Mouse (Mus musculus): ENCODE measurements around the gene Rbm42. TPM values are rescaled to one million over a fixed set of nuclear protein-coding genes. Genes with fewer than 3 reads are reported as not detected.

Gene Rbm42
- total RNA-seq, 4 experiments from 2014 or later, result 35.6 to 41.1 (median 38.5) TPM

GRCm38 (mm10) chr7:30618658-30619057, 31.5 kb downstream of the Rbm42 start:
- no peak for DNase-seq (ENCODE audit: low spot score in 2 of 2)

GRCm38 (mm10) chr7:30615049-30615760, 34.9 kb downstream of the Rbm42 start:
- no peak for DNase-seq (ENCODE audit: low spot score in 2 of 2)

- no peak for DNase-seq (ENCODE audit: low spot score in 2 of 2)
Observed at GRCm38 (mm10) chr7:30614454-30614853, 35.7 kb downstream of the Rbm42 start.

- peak; percentile 27 to 33 for DNase-seq (ENCODE audit: low spot score in 2 of 2)
Observed at GRCm38 (mm10) chr7:30613529-30614112, 36.5 kb downstream of the Rbm42 start.

GRCm38 (mm10) chr7:30612654-30613402, 37.3 kb downstream of the Rbm42 start, which contains the start of gene Upk1a:
Upk1a (minus strand) TSS chr7:30612847.
- DNase-seq (ENCODE audit: low spot score in 2 of 2), result no peak

- no peak for DNase-seq (ENCODE audit: low spot score in 2 of 2)
Observed at GRCm38 (mm10) chr7:30610043-30610442, 40.1 kb downstream of the Rbm42 start.

- no peak for DNase-seq (ENCODE audit: low spot score in 2 of 2)
Observed at GRCm38 (mm10) chr7:30608476-30608875, 41.6 kb downstream of the Rbm42 start.

GRCm38 (mm10) chr7:30607706-30608309, 42.3 kb downstream of the Rbm42 start:
- no peak for DNase-seq (ENCODE audit: low spot score in 2 of 2)

- no peak for DNase-seq (ENCODE audit: low spot score in 2 of 2)
Observed at GRCm38 (mm10) chr7:30604944-30605343, 45.2 kb downstream of the Rbm42 start.

- no peak for DNase-seq (ENCODE audit: low spot score in 2 of 2)
Observed at GRCm38 (mm10) chr7:30604424-30604823, 45.7 kb downstream of the Rbm42 start.

GRCm38 (mm10) chr7:30602583-30602982, 47.5 kb downstream of the Rbm42 start:
- no peak for DNase-seq (ENCODE audit: low spot score in 2 of 2)

- no peak for DNase-seq (ENCODE audit: low spot score in 2 of 2)
Observed at GRCm38 (mm10) chr7:30600651-30601050, 49.5 kb downstream of the Rbm42 start.

GRCm38 (mm10) chr7:30599933-30600353, 50.2 kb downstream of the Rbm42 start:
- peak; percentile 62 to 73 for DNase-seq (ENCODE audit: low spot score in 2 of 2)

- no peak for DNase-seq (ENCODE audit: low spot score in 2 of 2)
Observed at GRCm38 (mm10) chr7:30598786-30599185, 51.3 kb downstream of the Rbm42 start, which contains the start of gene Zbtb32. Zbtb32 (minus strand) TSS chr7:30598909.

GRCm38 (mm10) chr7:30596811-30597210, 53.3 kb downstream of the Rbm42 start:
- DNase-seq (ENCODE audit: low spot score in 2 of 2), result no peak

GRCm38 (mm10) chr7:30596093-30596492, 54.0 kb downstream of the Rbm42 start:
- no peak for DNase-seq (ENCODE audit: low spot score in 2 of 2)

GRCm38 (mm10) chr7:30594510-30595024, 55.5 kb downstream of the Rbm42 start:
- no peak for DNase-seq (ENCODE audit: low spot score in 2 of 2)

- DNase-seq (ENCODE audit: low spot score in 2 of 2), result no peak
Observed at GRCm38 (mm10) chr7:30593579-30594509, 56.3 kb downstream of the Rbm42 start.

- DNase-seq (ENCODE audit: low spot score in 2 of 2), result no peak
Observed at GRCm38 (mm10) chr7:30592772-30593423, 57.2 kb downstream of the Rbm42 start.

GRCm38 (mm10) chr7:30591605-30591951, 58.5 kb downstream of the Rbm42 start:
- DNase-seq (ENCODE audit: low spot score in 2 of 2), result no peak

All from gastrocnemius, adult 8-10 months (tissue).